Comparison of ENCODE assay signal across 10 mouse cellular contexts in the genomic region with DNA sequence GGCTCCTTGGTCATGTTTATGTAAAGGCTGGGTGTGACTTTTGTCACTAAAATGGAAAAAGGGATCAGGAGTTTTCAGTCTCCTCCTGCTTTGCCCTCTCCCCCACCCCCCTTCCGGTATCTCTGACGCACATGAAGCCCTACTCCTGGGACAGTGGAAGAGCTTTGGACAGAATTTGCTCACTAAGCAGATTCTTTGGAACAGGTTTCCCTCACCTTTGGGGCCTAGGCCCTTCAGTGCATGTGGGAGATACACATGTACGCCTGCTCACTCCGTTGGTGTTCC. TPM values are rescaled to one million over a fixed set of nuclear protein-coding genes. Genes with fewer than 3 reads are reported as not detected.
DNase-seq lines count a peak whose midpoint lies in the region; ATAC-seq lines count a peak whose summit lies in the region.
"Had no signal": no experiment of that assay in that cellular context is flagged by ENCODE, and none has a peak within 500 bp of the region (broad histone marks: within the 10 kb centered on the region; RNA-seq: fewer than 3 reads in every experiment).

No protein-coding gene starts in this region.

- H3K9ac ChIP-seq in heart, embryonic 14.5 days (ENCODE audit: low read length) = peak overlapping the region; percentile 99
- H3K9ac ChIP-seq in limb, embryonic 15.5 days = no peak overlapping the region
- H3K9ac ChIP-seq in neural tube, embryonic 13.5 days = peak overlapping the region; percentile 98

- WGBS in heart, embryonic 14.5 days = 48% methylated on average over 4 of the region's 4 CpGs
- WGBS in limb, embryonic 15.5 days = 48% methylated on average over 4 of the region's 4 CpGs
- 72% methylated on average over 4 of the region's 4 CpGs for WGBS in neural tube, embryonic 13.5 days

- peak; percentile 21 for DNase-seq in kidney, adult 18-20 months
- no peak for DNase-seq in kidney, postnatal 14 days
- DNase-seq in thymus, postnatal 14 days = no peak
- DNase-seq in cerebellum, adult 11 months = no peak
- DNase-seq in thymus, adult 18-20 months = no peak

- peaks cover 17 to 25% of the 10 kb centered on the region in 2 experiments for H3K4me1 ChIP-seq in heart, embryonic 14.5 days (ENCODE audit: control insufficient read depth in 2 of 2, insufficient read depth in 2 of 2, low read length in 2 of 2)
- H3K4me1 ChIP-seq in limb, embryonic 15.5 days = peaks cover 33% of the 10 kb centered on the region
- peaks cover 32% of the 10 kb centered on the region for H3K4me1 ChIP-seq in neural tube, embryonic 13.5 days (replicated peaks)

- no peak for ATAC-seq in heart, embryonic 14.5 days (ENCODE audit: insufficient number of reproducible peaks, insufficient read depth, low FRiP score, low read depth)
- no peak for ATAC-seq in limb, embryonic 15.5 days (ENCODE audit: insufficient number of reproducible peaks, low FRiP score, low TSS enrichment, low read depth)
- ATAC-seq in neural tube, embryonic 13.5 days (ENCODE audit: low read depth) = no peak

- peak overlapping the region; percentile 55 to 97; a peak in 2 of 4 replicates for H3K27ac ChIP-seq in heart, embryonic 14.5 days (replicated peaks in 1 of 2; ENCODE audit: control insufficient read depth in 1 of 2, insufficient read depth in 1 of 2, low read depth in 2 of 2, low read length in 2 of 2)
- peak overlapping the region; percentile 94 for H3K27ac ChIP-seq in limb, embryonic 15.5 days
- no peak overlapping the region for H3K27ac ChIP-seq in neural tube, embryonic 13.5 days (replicated peaks)
- H3K27ac ChIP-seq: macrophage had no signal

- H3K4me3 ChIP-seq in heart, embryonic 14.5 days (ENCODE audit: control insufficient read depth in 1 of 2, insufficient read depth in 1 of 2, low read depth in 1 of 2, low read length in 2 of 2) = peak overlapping the region; percentile 64 to 96; a peak in 3 of 4 replicates
- peak overlapping the region; percentile 90 for H3K4me3 ChIP-seq in limb, embryonic 15.5 days
- H3K4me3 ChIP-seq in neural tube, embryonic 13.5 days = 0 out of 2 replicates have a peak overlapping the region, but pooled peaks have one; percentile 87

- no peaks in the 10 kb centered on the region for H3K27me3 ChIP-seq in heart, embryonic 14.5 days (ENCODE audit: control insufficient read depth, insufficient read depth, low read length)
- no peaks in the 10 kb centered on the region for H3K27me3 ChIP-seq in limb, embryonic 15.5 days
- H3K27me3 ChIP-seq in neural tube, embryonic 13.5 days = no peaks in the 10 kb centered on the region

- no peaks in the 10 kb centered on the region for H3K36me3 ChIP-seq in heart, embryonic 14.5 days (ENCODE audit: control insufficient read depth, insufficient read depth, low read length)
- H3K36me3 ChIP-seq in limb, embryonic 15.5 days = 0 out of 2 replicates have a peak, but pooled peaks cover 6% of the 10 kb centered on the region
- no peaks in the 10 kb centered on the region for H3K36me3 ChIP-seq in neural tube, embryonic 13.5 days

- H3K9me3 ChIP-seq in heart, embryonic 14.5 days (ENCODE audit: control insufficient read depth, low read length) = no peaks in the 10 kb centered on the region
- H3K9me3 ChIP-seq in limb, embryonic 15.5 days = no peaks in the 10 kb centered on the region
- H3K9me3 ChIP-seq in neural tube, embryonic 13.5 days = no peaks in the 10 kb centered on the region
- H3K9me3 ChIP-seq: G1E had no signal

- peak overlapping the region; percentile 80 for H3K4me2 ChIP-seq in heart, embryonic 14.5 days (ENCODE audit: low read length)
- H3K4me2 ChIP-seq in limb, embryonic 15.5 days = peak overlapping the region; percentile 71
- H3K4me2 ChIP-seq in neural tube, embryonic 13.5 days = peak overlapping the region; percentile 60

RNA-seq across cellular contexts. Expression of a gene that starts 1.9 kb away (rescaled TPM):
- 3.7 TPM in 2 replicates for polyA plus RNA-seq in heart, embryonic 14.5 days (2014; fragmentation: Nextera tagmentation; extraction: Ambion mirVana)
- 5.1 and 5.4 TPM in 2 replicates for polyA plus RNA-seq in limb, embryonic 15.5 days (2015; fragmentation: Nextera tagmentation; extraction: Ambion mirVana)
- 2.5 and 2.9 TPM in 2 replicates for polyA plus RNA-seq in neural tube, embryonic 13.5 days (2015; fragmentation: Nextera tagmentation; extraction: Ambion mirVana)

RNA-seq across cellular contexts. Expression of a gene that starts 5.8 kb away (rescaled TPM):
- 0.13 TPM in 1 of 2 replicates, not detected in the other for polyA plus RNA-seq in heart, embryonic 14.5 days (2014; fragmentation: Nextera tagmentation; extraction: Ambion mirVana)
- 0.09 and 0.15 TPM in 2 replicates for polyA plus RNA-seq in limb, embryonic 15.5 days (2015; fragmentation: Nextera tagmentation; extraction: Ambion mirVana)
- 0.13 TPM in 1 of 2 replicates, not detected in the other for polyA plus RNA-seq in neural tube, embryonic 13.5 days (2015; fragmentation: Nextera tagmentation; extraction: Ambion mirVana)
- polyA plus RNA-seq: macrophage had no signal

RNA-seq across cellular contexts. Expression of a gene that starts 9.1 kb away (rescaled TPM):
- 19.9 and 20.1 TPM in 2 replicates for polyA plus RNA-seq in heart, embryonic 14.5 days (2014; fragmentation: Nextera tagmentation; extraction: Ambion mirVana)
- 20.0 and 20.9 TPM in 2 replicates for polyA plus RNA-seq in limb, embryonic 15.5 days (2015; fragmentation: Nextera tagmentation; extraction: Ambion mirVana)
- 22.9 and 27.2 TPM in 2 replicates for polyA plus RNA-seq in neural tube, embryonic 13.5 days (2015; fragmentation: Nextera tagmentation; extraction: Ambion mirVana)

RNA-seq across cellular contexts. Expression of a gene that starts 28.2 kb away (rescaled TPM):
- polyA plus RNA-seq in heart, embryonic 14.5 days (2014; fragmentation: Nextera tagmentation; extraction: Ambion mirVana) = 5.5 and 5.8 TPM in 2 replicates
- polyA plus RNA-seq in limb, embryonic 15.5 days (2015; fragmentation: Nextera tagmentation; extraction: Ambion mirVana) = 18.6 and 30.0 TPM in 2 replicates
- polyA plus RNA-seq in neural tube, embryonic 13.5 days (2015; fragmentation: Nextera tagmentation; extraction: Ambion mirVana) = 2.4 and 4.5 TPM in 2 replicates
- polyA plus RNA-seq: macrophage had no signal

RNA-seq across cellular contexts. Expression of a gene that starts 34.1 kb away (rescaled TPM):
- polyA plus RNA-seq in heart, embryonic 14.5 days (2014; fragmentation: Nextera tagmentation; extraction: Ambion mirVana) = 2.0 and 2.1 TPM in 2 replicates
- polyA plus RNA-seq in limb, embryonic 15.5 days (2015; fragmentation: Nextera tagmentation; extraction: Ambion mirVana) = 3.4 and 3.9 TPM in 2 replicates
- 6.8 and 8.9 TPM in 2 replicates for polyA plus RNA-seq in neural tube, embryonic 13.5 days (2015; fragmentation: Nextera tagmentation; extraction: Ambion mirVana)
